Mouse (Mus musculus): ENCODE measurements around the gene Bcl2l1. TPM values are rescaled to one million over a fixed set of nuclear protein-coding genes. Genes with fewer than 3 reads are reported as not detected.

Bcl2l1 gene
- 80.9 and 99.1 TPM in 2 replicates for total RNA-seq (2015; ENCODE audit: low replicate concordance)
- 76.9 and 94.9 TPM in 2 replicates for total RNA-seq (2017; ENCODE audit: low replicate concordance)

DNA sequence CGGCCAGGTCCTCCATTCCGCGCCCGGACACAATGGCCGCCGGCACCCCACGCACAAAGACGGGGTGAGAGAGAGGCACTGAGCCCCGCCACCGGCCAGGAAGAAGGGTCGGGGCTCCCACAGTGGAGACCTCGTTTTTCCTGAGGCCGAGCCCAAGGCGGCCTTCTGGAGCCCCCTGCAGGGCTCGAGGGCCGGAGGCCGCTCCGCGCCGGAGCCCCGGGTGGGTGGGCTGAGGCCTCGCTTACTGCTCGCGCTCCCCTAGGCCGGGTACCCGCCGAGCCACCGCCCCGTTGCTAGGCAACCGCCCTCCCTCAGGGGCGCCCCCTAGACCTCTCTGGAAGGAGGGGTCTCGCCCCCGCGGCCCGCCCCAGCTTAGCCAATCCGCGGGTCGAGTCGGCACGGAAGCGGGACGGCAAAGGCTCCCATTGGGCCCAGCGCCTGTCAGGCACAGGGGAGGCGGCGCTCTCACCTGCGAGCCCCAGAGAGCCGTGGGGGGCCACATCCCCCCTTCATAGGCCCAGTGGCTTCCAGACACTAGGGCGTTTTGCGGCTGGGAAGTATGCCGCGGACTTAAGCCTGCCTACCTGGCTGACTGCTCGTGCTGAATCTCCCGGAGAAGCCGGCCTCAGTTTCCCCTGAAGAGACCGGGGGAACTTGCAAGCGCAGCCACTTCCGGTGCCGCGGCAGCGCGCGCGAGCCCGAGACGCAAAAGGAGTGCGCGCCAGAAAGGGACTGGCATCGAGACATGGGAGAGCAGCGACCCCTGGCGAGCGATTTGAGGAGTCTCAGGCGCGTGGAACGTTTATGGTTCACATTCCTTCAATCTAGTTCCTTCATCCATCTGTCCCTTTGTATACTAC is at the start of gene Bcl2l1:
TSS of gene Bcl2l1 (minus strand) at position 710 of the 860 bp plus-strand sequence.
- peak; percentile 91 for ATAC-seq (replicated peaks; ENCODE audit: low FRiP score, poor library complexity, severe bottlenecking)

DNA sequence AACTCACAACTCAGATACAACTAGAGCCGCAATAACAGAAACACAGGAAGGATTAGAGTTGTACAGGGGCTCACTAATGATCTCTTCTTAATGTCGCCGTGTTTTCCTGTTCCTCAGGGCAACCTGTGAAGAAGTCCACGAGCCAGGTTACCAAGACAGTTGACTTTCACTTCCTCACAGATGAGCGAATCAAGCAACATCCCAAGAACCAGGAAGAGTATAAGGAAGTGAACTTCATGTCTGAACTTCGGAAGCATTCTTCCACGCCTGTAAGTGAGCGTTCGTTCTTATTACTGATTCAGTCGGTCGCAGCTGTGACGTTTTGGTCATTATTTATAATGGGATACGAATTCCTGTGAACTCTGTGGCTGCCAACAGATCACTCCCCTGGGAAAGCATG is 49.4 kb upstream of the Bcl2l1 start:
- ATAC-seq (replicated peaks; ENCODE audit: low FRiP score, poor library complexity, severe bottlenecking), result no peak

DNA sequence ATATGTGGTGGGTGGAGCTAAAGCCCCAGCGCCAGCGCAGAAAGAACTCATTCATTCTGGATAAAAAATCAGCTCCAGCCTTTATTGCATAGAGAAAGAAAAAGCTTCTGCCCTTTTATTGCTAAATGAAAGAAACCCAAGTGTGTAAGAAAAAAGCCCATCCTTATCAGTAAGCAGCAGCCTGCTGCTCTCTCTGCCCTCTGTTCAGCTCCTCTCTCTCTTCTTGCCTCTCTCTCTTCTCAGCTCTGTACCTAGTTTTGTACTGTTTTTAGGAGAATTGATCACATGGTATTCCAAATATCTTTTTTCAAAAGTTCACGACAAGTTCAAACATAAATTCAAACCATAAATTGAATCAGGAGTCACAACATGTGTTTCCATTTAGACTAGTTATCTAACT is 46.7 kb upstream of the Bcl2l1 start:
- no peak for ATAC-seq (replicated peaks; ENCODE audit: low FRiP score, poor library complexity, severe bottlenecking)

DNA sequence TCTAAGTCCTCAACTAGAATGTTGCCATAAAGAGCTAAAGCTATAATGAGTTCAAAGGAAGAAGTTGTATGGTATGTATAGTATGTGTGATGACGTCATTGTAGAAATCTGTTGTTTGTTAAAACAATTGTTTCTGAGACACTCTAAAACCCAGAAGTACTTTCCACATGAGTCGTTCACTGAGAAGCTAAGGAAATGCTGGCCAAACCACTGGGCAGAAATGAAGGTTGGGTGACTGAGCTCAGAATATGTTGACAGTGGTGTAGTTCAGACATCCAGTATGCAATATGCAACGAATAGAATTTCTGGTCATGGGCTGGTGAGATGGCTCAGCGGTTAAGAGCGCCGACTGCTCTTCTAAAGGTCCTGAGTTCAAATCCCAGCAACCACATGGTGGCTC is 31.8 kb upstream of the Bcl2l1 start:
- no peak for ATAC-seq (replicated peaks; ENCODE audit: low FRiP score, poor library complexity, severe bottlenecking)

DNA sequence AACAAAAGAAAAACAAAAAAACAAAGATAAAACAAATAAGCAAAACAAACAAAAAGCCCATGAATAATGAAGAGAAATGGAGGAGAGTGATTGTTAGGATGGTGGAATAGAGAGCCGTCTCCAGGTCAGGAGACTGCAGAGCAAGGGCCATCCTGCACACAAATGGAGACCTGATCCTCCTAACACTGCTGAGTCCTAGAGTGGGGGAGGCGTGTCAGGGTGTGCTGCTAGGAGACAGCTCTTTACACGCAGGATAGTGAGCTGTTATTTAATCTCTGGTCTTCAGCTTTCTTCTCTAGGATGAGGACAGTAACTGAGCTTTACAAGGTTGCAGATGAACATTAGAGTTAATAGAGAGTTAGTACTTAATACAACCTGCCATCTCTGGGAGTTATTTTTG is 31.1 kb upstream of the Bcl2l1 start:
- no peak for ATAC-seq (replicated peaks; ENCODE audit: low FRiP score, poor library complexity, severe bottlenecking)

DNA sequence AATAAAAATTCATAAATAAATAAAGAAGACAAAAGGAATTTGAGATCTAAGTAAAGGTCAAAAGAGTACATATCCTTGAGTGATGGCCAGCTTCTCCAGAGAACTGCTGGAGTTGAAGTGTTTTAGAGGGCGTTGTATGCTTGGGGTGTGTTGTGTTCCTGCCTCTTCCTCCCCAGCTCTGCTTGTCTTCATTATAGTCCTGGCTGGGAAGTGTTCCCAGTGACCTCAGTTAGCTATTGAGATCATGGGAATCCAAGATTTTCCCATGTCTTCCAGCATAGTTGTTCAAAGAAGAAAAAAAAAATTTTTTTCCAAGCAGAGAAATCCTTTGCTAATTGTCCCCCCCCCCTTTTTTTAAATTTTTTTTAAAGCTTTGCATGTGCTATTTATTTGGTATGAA is 30.4 kb upstream of the Bcl2l1 start:
- no peak for ATAC-seq (replicated peaks; ENCODE audit: low FRiP score, poor library complexity, severe bottlenecking)

DNA sequence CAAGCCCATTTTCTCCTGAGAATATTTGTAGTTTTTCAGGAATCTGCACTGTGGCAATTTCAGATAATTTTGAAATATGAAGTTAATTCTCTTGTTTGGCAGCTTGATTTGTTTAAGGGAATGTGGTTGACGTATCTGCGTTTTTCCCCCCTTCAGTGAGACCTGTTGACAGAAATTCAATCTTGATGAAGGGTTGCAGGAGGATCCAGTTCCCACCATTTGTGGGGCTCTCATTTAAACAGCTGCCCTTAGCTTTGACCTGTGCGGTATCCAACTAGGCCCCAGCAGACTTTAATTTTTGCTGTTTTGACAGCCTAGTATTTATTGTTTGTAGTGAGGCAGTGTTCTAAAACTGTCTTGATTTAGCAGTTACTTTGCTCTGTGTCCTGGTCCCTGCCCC is 28.0 kb upstream of the Bcl2l1 start:
- no peak for ATAC-seq (replicated peaks; ENCODE audit: low FRiP score, poor library complexity, severe bottlenecking)

DNA sequence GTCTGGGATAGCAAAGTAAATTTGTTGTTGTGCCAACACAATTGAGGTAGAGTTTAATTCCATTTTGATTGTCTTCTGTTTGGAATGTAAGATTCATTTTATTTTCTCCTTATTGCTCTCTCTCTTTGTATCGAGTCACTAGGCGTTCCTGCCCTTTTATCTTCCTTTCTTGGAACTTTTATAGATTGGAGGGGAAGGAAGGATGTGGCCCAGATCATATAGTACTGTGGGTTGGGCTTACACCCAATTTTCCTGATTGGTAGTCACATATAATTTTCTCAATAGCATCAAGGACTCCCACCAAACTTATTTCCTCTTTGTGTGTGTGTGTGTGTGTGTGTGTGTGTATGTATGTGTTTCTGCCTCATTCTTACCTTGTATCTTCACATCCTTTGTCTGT is 16.9 kb upstream of the Bcl2l1 start:
- peak; percentile 52 for ATAC-seq (replicated peaks; ENCODE audit: low FRiP score, poor library complexity, severe bottlenecking)

DNA sequence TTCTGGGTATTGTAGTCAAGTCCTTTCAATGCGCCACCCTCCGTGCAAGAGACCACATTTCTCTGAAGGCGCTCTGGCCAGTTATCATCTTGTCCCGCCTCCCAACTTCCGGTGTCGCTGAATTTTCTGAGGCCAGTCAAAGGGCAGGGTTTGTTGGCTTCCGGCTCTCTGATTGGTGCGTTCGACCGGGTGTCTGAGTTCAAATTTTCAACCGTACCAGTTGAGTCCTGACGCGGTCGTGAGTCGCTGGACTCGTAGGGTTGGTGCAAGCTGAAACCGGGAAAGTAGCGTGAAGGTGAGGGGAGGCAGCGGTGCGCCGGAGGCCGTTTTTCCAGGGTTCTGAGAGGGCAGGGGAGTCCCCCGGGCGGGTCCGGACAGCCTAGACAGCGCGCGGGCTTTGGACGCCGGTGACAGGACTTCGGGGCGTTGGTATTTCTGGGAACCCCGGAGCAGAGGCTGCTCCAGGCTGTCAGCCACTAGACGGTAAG is 16.3 kb upstream of the Bcl2l1 start, which contains the start of gene Tpx2:
TSS of gene Tpx2 (plus strand) at position 150 of the 488 bp plus-strand sequence.
- ATAC-seq (replicated peaks; ENCODE audit: low FRiP score, poor library complexity, severe bottlenecking), result peak; percentile 98

DNA sequence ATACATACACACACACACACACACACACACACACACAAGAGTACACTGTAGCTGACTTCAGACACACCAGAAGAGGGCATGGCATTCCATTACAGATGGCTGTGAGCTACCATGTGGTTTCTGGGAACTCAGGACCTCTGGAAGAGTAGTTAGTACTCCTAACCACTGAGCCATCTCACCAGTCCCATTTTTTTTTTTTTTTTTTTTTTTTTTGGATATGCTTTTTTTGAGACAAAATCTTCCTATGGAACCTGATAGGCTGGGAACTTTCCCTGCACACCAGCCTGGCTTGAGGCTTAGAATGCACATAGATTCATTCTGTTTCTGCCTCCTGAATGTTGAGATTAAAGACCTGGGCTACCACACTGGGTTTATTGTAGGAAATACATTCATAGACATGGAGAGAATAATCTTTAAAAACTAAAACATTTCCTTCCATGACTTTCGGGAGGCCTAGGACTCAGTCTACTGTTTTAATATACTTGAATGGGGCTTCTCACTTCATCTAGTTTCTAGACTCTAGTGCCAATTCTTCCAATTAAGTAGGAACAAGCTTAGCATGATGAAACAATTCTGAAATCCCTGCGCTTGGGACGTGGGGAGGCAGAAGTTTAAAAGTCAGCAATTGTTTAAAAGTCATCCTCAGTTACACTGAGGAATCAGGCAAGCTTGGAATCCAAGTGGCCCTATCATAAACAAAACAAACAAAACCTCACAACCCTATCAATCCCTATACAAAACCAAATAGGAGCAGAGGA is 15.7 kb upstream of the Bcl2l1 start:
- peak; percentile 25 for ATAC-seq (replicated peaks; ENCODE audit: low FRiP score, poor library complexity, severe bottlenecking)

DNA sequence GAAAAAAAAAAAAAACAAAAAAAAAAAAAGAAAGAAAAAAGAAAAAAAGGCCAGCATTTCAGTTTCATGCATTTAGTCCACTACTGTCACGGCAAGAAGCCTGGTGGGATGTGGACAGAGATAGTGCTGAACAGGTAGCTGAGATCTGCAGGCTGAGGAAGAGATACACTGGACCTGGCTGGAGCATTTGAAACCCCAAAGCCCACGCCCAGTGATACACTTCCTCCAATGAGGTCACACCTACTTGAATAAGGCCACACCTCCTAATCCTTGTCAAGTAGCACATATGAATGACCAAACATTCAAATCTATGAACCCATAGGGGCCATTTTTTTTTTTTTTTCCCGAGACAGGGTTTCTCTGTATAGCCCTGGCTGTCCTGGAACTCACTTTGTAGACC is 11.2 kb upstream of the Bcl2l1 start:
- no peak for ATAC-seq (replicated peaks; ENCODE audit: low FRiP score, poor library complexity, severe bottlenecking)

DNA sequence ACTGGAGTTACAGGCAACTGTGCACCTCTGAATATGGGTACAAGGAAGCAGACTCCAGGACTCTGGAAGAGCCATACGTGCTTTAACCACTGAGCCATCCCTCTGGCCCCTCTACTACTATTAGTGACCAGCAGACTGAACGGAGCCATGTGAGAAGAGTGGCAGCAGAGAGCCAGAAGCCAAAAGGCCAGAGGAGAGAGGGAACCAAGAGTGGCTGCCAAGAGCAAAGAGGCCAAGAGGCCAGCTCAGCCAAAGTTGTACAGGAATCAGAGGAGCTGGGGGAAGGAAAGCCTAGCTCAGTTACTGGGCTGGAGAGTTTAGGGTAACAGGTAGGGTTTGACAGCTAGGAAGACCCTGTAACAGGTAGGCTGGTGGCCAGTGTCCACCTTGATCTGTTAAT is 7.7 kb upstream of the Bcl2l1 start:
- no peak for ATAC-seq (replicated peaks; ENCODE audit: low FRiP score, poor library complexity, severe bottlenecking)

DNA sequence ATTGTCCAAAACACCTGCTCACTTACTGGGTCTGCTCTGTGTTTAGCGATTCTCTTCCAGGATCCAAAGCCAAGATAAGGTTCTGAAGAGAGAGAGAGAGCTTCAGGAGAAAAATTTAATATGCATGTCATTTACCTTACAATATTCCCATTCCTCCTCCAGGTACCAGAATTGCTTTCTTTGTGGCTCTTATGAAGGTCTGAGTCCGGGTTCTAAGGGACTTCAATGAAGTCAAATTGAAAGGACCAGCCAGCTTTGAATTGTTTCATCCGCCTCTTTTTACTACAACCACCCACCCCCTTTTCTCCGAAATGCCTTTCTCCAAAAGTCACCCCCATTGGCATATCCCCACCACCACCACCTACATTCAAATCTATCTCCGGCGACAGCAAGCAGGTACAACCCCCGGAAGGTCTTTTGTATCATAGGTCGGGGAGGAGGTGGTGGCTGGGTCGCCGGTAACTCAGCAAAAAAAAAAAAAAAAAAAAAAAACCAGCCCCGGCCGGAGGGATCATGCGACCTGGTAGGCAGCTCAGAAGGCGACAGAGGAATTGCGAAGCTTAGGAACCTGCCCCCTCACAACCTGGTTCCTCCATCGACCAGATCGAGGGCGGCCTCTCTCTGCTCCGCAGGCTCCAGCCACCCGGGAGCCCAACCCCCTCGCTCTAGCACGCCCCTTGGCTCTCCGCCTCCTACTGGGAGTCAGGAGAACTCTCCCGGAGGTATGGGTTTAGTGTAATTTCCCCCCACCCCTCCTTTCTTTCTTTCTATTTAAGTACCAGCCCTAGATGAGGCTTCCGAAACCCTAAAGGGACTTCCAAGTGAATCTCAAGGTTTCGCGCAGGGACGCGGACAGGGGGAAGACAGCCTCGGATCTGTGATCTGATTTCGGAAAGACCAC is 1.3 kb downstream of the Bcl2l1 start:
- peak; percentile 82 for ATAC-seq (replicated peaks; ENCODE audit: low FRiP score, poor library complexity, severe bottlenecking)

DNA sequence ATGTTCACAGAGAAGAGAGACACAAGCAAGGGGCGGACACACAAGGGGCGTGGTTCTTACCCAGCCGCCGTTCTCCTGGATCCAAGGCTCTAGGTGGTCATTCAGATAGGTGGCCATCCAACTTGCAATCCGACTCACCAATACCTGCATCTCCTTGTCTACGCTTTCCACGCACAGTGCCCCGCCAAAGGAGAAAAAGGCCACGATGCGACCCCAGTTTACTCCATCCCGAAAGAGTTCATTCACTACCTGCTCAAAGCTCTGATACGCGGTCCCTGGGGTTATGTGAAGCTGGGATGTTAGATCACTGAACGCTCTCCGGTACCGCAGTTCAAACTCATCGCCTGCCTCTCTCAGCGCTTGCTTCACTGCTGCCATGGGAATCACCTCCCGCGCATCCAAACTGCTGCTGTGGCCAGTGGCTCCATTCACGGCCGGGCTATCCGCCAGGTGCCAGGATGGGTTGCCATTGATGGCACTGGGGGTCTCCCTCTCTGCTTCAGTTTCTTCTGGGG is 2.1 kb downstream of the Bcl2l1 start:
- no peak for ATAC-seq (replicated peaks; ENCODE audit: low FRiP score, poor library complexity, severe bottlenecking)

DNA sequence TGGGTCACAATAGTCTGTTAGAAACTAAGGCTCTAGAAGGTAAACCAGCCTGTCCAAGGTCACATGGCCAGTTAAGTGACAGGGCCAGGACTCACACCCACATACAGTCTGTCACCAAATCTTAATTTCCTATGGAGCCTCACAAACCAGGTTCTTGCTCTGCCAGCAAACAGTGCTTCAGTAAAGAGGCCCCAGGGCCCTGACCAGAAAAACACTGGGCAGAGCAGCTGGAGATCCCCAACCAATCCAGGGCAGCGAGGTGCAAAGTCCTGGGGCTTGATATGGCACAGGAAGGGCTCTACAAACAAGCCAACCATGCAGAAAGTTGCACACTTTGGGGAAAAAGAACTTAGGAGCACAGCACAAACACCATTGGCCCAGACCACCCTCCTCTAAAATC is 3.0 kb downstream of the Bcl2l1 start:
- no peak for ATAC-seq (replicated peaks; ENCODE audit: low FRiP score, poor library complexity, severe bottlenecking)

DNA sequence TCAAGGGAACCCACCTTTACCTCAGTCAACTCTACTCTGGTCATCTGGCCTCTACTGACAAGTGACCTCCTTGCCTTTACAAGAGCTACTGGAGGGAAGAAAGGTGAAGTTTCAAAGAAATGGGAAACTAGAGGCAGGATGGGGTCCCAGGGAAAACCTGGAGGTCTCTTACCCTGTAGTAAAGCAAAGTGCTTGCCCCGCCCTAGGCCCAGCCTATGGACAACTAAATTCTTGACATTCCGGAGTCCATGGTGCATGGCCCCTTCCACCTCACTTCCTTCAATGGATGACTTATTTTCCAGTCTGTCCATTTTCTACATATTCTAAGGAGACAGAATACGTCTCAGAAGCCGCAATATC is 3.5 kb downstream of the Bcl2l1 start:
- no peak for ATAC-seq (replicated peaks; ENCODE audit: low FRiP score, poor library complexity, severe bottlenecking)

DNA sequence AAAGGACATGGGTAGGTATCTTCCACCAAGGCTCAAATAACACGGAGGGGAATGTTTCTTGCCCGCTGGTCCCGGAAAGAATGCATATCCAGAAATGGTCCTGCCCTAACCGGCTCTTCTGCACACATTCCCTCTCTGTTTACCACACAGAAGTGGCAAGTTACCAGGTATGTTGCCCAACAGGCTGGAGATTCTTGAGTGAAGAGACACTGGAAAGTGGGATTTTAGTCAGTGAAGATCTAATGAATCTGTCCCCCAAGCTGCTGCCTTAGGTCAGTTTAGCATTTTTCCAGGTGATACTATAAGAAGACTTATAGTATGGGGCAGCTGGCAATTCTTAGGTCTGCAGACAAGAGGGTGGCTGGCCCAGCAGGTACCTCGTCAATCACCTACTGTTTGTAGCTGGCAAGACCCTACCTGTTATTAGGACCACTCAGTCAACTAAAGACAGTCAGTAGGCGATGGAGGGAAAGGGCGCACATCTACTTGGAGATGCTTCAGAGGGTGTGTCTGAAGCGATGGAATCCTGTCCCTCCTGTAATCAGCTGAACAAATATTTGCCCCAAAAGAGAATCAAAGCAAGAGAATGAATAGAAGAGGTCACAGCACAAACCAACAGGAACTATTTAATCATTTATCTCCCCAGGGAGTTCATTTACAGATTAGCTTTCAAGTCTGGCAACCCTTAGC is 4.1 kb downstream of the Bcl2l1 start:
- ATAC-seq (replicated peaks; ENCODE audit: low FRiP score, poor library complexity, severe bottlenecking), result no peak

DNA sequence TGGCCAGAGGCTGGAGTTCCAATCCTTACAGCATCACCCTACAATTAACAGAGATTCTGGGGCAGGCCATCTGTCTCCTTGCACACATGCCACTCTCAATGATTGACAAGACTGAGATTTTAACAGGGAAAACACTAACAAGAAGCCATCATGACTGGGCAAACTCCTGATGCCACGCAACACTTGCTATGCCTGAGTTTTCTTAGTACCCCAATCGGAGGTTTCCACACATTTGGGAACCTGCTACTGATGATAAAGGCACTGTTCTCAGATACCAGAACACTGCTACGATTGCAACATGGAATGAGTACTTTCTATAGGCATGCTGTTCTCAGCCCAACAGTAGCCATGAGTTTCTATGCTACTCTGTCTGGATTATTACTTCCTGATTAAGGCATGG is 5.0 kb downstream of the Bcl2l1 start:
- ATAC-seq (replicated peaks; ENCODE audit: low FRiP score, poor library complexity, severe bottlenecking), result no peak

DNA sequence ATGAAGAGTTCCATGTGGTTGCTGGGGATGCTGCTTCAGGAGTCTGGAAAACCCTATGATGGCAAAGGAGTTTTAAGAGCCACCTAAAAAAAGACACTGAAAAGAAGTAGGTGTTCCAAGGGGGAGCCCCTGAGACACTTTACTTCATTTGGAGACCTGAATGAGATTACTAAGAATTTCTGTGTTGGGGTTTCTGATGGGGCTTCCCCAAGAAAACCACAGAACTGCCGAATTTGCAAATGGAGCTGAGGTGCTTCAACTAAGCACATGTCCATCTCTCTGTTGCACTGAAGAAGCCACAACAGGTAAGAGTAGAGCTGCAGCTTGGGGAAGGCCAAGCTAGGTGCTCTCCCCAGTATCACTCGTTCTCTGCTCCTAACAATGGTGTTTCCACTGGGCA is 5.8 kb downstream of the Bcl2l1 start:
- no peak for ATAC-seq (replicated peaks; ENCODE audit: low FRiP score, poor library complexity, severe bottlenecking)
